Mouse (Mus musculus) myocyte (in vitro differentiated cells): ENCODE results near the gene Rptor.

Source experiments
- MYOD1 ChIP-seq, 3 experiments: IDR thresholded peaks; one replicate each; pipeline ENCODE4 v1.6.1; 2011; ENCODE audit warnings: control low read depth in 2 of 3, low read depth in 2 of 3, mild to moderate bottlenecking in 2 of 3, moderate library complexity in 1 of 3; ENCODE audit not compliant: insufficient read length in 2 of 3, control insufficient read depth in 1 of 3
- POLR2A ChIP-seq: IDR thresholded peaks from one replicate; pipeline ENCODE4 v1.6.1; 2011; ENCODE audit warnings: low read depth, mild to moderate bottlenecking, control low read depth, moderate library complexity; ENCODE audit not compliant: insufficient read length
- SRF ChIP-seq: IDR thresholded peaks from one replicate; pipeline ENCODE4 v1.6.1; 2011; ENCODE audit warnings: low read depth; ENCODE audit not compliant: control insufficient read depth, insufficient read length
- USF1 ChIP-seq: IDR thresholded peaks from one replicate; pipeline ENCODE4 v1.6.1; 2011; ENCODE audit warnings: low read depth, mild to moderate bottlenecking, control low read depth, moderate library complexity

GRCm38 (mm10) chr11:119754459-119754858 is 151.8 kb downstream of the Rptor start:
- TF ChIP-seq MYOD1 (IDR thresholded peaks at IDR 0.05; ENCODE audit: control insufficient read depth in 1 of 3, insufficient read length in 2 of 3, low read depth in 2 of 3) (no peak), USF1 (no peak), POLR2A (no peak), SRF (no peak)
